Mouse (Mus musculus) MN1 (cell line): ENCODE data around the gene Tesk1.
A peak's percentile ranks its signal among the peaks of the same experiment; 100 is the strongest.

Experiments used
- DNase-seq: peaks from one replicate; pipeline ENCODE4 v3.0.0-alpha.2; 2016; ENCODE audit warnings: low spot score

Gene Tesk1

GRCm38 (mm10) chr4:43493186-43493845 is 51.6 kb downstream of the Tesk1 start:
- DNase-seq: peak; percentile 94

GRCm38 (mm10) chr4:43493846-43494240 is 52.1 kb downstream of the Tesk1 start:
- DNase-seq: no peak

- DNase-seq: no peak
Observed at GRCm38 (mm10) chr4:43496587-43496986, 54.8 kb downstream of the Tesk1 start.

- DNase-seq: no peak
Observed at GRCm38 (mm10) chr4:43497405-43497804, 55.7 kb downstream of the Tesk1 start.
